Mouse (Mus musculus) lung, postnatal 0 days (tissue): ENCODE measurements around the gene Prkg2.

Experiments used
- CTCF ChIP-seq: IDR thresholded peaks from 2 replicates; pipeline ENCODE4 v1.5.1; 2016; ENCODE audit warnings: antibody characterized with exemption, mild to moderate bottlenecking
- EP300 ChIP-seq: IDR thresholded peaks from 2 replicates; pipeline ENCODE4 v1.6.1; 2016; ENCODE audit warnings: antibody characterized with exemption, mild to moderate bottlenecking, control low read depth

GRCm38 (mm10) chr5:98978316-98978715, 58.8 kb downstream of the Prkg2 start:
- TF ChIP-seq CTCF (no peak), EP300 (no peak)
